Mouse (Mus musculus) CD8-positive naive resting alpha-beta T cell, adult 2 months (primary cell): ENCODE data around the gene Ugt1a1.
"Not testable (repeated sequence)": the region's sequence is repeated elsewhere in the genome, so short reads cannot be mapped to it uniquely, and the experiment has no call there.

ENCODE experiments used
- DNase-seq, 2 experiments: peaks; one replicate each; pipeline ENCODE4 v3.0.0; 2022; ENCODE audit warnings: low read depth in 2 of 2, low spot score in 2 of 2

The Ugt1a1 gene

DNA sequence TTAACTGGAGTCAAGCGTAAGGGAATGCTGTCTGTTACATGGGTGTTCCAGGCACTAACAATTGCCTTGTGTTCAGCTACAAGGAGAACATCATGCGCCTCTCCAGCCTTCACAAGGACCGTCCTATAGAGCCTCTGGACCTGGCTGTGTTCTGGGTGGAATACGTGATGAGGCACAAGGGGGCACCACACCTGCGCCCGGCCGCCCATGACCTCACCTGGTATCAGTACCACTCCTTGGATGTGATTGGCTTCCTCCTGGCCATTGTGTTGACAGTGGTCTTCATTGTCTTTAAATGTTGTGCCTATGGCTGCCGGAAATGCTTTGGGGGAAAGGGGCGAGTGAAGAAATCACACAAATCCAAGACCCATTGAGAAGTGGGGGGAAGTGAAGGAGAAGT, 6.3 kb downstream of the Ugt1a1 start:
- DNase-seq = peak; percentile 1 to 8

DNA sequence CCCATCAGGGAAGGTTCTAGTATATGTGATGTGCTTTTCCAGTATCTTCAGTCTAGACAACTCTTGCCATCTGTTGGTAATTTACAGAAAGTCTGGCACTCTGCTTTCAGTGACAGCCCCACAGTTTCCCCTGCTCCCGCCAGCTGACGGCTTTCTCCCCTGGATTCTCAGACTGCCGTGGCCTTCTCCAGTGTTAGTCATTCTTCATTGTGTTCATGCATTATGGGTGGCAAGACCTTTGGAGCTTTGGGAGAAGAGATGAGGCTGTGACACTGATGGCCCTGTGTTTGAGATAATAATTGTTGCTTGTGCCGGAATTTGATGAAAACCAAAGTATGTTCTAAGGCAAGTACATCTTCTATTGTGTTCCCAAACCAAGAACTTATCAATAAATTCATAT, 6.8 kb downstream of the Ugt1a1 start:
- peak in 1 of 2 experiments; percentile 1 for DNase-seq

DNA sequence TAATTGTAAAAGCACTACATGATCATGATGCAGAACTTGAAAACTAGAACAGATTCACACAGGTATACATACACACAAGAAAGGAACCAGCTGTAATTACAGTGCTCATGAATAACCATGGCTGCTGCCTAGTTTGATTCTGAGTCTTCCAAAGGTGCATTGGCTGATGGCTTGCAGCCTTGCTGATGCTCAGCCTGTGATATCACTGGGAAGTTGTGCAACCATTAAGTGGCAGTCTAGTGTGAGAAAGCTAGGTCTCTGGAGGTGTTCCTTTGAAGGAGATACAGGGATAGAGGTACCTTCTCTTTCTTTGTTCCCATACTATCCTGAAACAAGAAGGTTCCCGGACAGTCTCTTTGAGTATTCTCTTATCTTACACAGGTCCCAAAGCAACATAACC, 7.3 kb downstream of the Ugt1a1 start:
- peak in 1 of 2 experiments; percentile 1 for DNase-seq

DNA sequence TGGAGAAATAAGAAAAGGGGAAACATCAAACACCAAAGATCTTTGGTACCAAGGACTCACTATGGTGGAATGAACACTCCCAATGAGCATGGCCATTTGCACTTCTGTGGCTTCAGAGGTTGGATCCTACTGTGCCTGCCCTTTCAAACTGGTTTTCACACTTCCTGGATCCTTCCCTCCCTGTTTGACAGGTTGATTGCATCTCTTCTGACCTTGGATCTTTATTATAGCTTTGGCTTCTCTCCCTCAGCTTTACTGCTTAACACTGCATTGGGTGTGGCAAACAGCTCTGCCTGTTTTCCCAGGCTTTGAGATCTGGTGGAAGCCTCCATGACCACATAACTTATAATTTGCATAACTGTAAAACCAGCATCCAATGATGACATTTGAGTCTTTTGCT, 8.6 kb downstream of the Ugt1a1 start:
- peak; percentile 1 to 2 for DNase-seq

DNA sequence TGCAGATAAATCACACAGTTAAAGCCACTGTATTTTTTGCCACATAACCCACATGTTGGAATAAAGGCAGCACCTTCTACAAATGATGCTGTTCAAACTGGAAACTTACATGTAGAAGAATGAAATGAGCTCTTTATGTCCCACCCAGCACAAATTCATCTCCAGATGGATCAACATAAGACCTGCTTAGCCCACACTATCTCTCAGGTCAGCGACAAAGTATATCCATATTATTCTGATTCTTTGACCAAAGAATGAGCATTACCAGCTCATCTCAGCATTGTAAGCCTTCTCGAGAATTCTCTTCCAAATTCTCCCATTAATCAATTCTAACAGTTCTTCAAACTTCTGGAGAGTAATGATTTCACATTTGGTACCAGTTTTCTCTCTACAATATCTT, 10.5 kb downstream of the Ugt1a1 start:
- no peak for DNase-seq

DNA sequence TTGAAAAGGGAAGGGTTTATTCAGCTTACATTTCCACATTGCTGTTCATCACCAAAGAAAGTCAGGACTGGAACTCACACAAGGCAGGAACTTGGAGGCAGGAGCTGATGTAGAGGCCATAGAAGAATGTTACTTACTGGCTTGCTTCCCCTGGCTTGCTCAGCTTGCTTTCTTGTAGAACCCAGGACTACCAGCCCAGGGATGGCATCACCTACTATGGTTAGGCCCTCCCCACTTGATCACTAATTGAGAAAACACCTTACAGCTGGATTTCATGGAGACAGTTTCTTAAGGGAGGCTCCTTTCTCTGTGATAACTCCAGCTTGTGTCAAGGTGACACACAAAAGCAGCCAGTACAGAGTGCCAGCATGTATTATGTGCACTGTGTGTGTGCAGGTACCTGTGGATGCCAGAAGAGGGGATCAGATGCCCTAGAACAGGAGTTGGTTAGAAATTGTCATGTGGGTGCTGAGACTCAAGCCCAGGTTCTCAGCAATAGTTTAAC, 11.3 kb downstream of the Ugt1a1 start:
- peak; percentile 4 to 16 for DNase-seq

DNA sequence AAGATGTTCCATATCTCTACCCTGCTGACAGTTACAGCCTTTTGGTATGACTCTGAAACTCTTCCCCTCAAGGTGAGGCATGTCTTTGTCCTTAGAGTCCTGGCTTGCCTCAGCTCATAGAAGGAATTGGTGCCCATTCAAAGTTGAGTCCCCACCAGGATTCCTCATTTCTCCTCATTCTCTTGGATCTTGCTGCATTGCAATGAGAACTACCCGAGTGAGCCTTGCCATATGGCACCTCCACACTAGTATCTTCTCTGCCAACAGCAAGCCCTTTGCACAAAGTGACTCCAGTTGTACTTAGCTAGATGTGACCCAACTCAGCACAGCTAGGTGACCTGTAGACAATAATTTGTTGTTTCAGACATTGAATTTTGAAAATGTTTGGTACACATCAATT, 11.8 kb downstream of the Ugt1a1 start:
- peak; percentile 1 to 7 for DNase-seq

DNA sequence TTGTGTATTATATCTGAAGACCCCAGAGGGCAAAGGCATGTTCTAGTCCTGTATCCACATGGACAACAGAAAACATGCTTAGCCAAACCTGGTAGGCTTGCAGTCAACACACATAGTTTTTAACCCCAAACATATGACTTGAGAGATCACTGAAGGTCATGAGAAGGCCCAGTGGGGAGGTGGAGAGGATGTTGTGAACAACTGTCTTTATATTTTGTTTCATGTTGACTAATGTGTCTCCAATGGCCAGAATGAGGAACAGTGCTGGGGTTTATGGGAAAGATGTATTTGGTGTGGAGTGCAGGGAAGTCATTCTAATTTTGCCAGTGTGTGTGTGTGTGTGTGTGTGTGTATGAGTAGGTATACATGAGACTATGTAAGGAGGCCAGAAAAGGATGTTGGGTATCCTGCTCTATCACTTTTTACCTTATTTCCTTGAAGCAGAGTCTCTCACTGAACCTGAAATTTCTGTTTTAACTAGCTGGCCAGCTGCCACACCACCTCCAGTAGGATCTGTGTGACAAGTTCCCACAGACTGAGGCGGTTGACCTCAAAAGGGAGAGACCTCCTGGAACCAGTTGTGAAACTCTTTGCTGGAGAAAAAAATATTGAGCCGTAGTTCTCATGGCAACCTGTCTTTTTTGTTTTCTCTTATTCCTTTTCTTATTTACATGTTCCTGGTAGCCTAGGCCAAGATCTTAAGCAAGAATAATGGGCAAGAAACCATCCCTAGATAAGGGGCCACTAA, 12.4 kb downstream of the Ugt1a1 start:
- DNase-seq = peak in 1 of 2 experiments; percentile 2

DNA sequence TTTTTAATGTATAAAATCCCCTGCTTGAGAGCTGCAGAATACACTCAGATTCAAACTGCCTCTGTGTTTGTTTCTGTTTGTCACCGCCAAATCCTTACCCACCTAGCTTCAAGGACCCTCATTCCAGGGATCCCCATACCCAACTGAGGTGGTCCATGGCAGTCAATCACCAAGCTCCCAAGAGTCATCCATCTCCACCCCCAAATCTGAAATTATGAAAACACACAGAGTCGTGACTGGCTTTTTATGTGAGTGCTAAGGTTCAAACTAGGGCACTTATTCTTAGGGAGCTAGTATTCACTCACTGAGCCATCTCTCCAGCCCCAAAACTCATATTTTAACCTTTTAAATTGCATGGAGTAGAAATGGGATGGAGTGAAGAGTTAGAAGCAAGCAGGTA, 13.5 kb downstream of the Ugt1a1 start:
- not testable (repeated sequence) for DNase-seq

DNA sequence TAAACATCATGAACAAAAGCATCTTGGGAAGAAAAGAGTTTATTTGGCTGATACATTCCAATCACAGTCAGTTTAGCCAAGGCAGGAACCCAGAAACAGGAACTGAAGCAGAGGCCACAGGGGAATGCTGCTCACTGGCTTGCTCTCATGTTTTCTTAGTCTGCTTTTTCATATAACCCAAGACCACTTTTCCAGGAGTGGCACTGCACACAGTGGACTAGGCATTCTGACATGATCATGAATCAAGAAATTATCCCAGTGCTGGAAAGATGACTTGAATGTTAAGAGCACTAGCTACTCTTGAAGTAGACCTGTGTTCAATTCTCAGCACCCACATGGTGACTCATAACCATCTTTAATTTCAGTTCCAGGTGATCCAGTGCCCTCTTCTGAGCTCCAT, 14.0 kb downstream of the Ugt1a1 start:
- peak in 1 of 2 experiments; percentile 0 for DNase-seq

DNA sequence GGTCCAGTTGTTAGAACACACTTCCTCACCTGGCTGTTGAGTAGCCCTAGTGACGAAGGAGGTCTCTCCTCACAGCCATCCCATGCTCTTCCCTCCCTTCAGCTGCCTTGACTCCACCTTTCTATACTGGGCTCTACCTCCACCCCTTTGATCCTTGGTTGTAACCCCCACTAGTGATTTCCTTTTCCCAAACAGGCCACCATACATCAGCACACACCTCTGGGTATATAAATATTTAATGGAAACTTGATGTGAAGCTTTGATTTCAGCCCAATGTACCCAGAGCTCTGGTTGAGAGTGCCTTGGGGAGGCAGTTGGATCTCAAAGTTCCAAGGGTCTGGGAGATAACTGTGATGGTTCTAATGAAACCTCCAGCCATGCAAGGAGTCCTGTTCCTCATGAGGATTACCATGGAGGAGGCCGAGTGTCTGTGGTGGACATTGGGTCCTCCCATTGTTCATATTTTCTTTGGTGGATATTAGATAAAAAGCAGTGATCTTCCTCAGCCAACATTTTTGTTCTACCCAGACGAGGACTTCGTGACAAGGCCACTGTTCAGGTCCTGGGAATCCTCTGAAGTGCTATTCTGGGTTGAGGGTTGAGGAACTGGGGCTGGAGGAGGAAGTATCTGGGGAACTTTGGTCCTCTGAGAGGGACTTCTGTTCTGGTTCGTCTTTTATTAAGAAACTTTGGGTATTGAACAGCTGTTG, 15.1 kb downstream of the Ugt1a1 start, which contains the start of gene Mroh2a:
Gene Mroh2a, plus strand, starts transcription at position 317 of the 710 bp plus-strand sequence.
- peak in 1 of 2 experiments; percentile 0 for DNase-seq

DNA sequence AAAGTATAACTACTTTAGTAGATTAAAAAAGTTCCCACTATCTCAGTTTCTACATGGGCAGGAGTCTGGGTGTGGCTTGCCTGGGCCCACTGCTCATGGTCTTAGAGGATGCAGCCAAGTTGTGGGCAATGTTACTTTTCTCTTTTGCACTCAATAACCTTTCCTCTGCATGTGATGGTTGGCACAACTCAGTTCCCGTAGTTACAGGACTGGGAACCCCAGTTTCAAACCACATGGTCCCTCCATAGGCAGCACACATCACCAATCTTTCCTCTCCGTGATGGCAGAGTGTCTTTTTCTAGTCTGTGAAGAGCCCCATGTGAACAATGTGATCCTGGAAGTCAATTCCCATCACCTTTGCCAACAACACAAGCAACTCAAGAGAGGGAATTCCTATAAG, 15.7 kb downstream of the Ugt1a1 start:
- no peak for DNase-seq

DNA sequence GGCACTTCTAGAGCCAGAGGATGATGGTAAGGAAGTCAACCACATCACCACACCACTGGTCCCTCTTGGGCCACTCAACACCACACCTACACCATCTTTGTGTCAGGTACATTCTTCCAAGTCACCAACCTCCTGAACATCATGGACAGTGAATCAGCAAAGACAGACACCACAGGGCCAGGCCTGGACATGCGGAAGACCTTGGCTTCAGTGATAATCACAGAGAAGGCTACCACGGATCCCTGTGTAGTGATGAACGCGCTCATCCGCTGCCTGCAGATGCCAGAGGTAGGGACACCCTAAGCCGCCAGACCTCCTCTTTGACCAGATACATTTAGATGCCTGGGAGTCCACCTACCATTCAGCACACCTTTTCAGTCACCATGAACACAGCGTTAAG, 16.4 kb downstream of the Ugt1a1 start:
- DNase-seq = no peak

DNA sequence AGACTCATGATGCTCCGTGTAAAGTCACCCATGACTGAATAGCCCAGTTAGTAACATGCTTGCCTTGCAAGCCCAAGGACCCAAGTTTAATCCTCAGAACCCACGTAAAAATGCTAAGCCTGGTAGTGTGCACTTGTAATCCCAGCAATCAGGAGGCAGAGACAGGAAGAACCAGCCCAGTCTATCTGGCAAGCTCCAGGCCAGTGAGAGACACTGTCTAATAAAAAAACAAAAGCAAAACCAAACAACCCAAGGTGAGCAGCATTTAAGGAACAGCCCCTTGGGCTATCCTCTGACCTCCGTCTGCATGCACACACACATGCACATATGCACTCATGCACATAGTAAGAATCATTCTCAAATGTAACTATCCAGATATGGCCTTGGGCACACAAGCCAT, 17.8 kb downstream of the Ugt1a1 start:
- DNase-seq = no peak

DNA sequence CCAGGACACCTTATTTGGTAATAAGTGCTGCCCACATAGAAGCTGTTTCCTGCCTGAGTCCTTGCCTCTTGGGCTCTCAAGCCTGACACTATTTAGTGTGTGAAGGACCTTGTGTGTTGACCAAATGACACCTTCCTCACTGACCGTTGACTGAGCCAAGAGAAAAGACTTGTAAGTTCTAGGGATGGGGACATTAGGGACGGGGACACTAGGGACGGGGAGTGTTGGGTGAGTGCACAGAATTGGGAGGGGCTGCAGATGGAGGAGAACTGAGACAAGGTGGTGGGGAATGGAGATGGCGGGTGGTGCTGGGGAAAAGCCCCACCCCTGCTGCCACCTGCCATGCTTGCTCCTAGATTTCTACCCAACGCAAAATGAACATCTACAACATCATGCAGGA, 18.2 kb downstream of the Ugt1a1 start:
- no peak for DNase-seq

DNA sequence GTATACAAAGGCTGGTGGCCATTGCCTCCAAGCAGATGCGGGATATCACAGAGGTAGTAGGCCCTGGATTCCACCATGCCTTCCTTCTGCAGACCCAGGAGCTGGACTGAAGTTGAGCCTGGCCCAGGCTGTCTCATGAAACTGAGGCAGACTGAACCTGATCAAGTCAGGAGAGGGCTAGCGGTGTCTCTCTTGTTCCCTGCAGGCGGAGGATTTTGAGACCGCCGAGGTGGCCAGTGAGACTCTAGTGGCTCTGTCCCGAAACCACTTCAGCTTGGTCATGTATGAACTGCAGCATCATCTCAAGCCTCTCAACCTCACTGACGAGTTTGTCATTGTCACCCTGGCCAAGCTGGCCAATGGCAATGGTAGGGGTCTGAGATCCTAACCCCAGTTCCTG, 18.7 kb downstream of the Ugt1a1 start:
- DNase-seq = no peak

DNA sequence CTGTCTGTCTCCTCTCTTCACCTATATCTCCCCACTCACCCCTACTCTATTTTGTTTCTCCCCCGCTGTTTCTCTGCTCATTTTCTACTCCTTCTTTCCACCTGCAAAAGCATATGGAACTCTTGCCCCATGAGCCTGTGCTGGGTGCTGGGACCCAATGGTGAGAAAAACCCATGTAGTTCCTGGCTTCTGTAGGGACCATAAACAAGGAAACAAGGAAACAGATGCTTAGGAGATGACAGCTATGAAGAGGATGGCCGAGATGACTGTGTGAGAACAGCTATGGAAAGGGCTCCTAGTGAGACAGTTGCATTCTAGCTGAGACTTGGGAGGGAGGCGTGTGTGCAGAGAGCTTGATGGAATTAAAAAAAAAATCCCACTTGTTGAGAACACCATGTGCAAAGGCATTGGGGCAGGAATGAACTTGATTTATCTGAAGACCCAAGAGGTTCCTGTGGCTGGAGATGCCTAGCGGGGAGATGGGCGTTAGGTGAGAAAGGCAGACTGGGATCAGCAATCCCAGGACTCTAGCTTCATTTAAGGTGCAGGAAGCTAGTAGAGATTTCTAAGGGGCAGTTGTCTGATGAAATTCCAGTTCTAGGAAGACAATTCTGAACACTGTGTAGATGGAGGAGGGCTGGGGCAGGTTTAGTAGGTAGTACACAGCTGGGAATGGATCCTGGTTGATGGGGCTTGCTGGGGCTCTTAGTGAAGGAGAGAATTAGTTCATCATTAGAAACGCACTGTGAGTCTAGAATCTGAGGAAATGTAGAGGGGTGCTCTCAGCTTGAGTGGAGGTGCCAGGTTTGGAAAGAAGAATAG, 19.4 kb downstream of the Ugt1a1 start:
- DNase-seq = no peak

DNA sequence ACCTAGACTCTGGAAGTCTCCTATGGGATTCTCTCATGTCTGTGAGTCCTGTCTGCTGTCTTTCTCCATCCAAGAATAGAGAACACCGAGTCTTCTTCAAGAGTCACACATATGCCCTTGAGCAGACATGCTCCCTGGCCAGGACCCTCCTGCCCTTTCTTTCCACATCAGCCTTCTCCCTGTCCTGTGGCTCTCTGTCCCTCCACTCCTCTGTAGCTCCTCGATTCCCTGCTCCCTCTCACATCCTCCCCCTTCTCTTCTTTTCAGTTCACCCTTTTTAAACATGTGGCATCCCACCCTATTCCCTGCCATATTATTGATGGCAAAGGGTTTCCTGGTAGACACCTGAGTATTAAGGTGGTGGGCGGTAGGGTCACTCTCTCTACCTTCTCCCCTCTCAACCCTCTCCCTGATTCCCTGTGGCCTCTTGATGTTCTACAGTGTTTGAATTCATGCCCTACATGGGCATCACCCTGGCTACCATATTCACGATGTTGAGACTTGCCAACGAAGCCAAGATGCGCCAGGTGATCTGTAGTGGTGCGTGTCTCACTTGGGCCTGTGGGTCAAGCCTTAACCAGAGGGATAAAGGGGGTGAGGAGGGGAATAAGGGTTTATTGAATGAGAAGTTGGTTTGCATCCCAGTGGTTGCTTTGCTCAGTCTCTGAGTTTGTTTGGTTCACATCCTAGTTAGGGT, 20.2 kb downstream of the Ugt1a1 start:
- no peak for DNase-seq

DNA sequence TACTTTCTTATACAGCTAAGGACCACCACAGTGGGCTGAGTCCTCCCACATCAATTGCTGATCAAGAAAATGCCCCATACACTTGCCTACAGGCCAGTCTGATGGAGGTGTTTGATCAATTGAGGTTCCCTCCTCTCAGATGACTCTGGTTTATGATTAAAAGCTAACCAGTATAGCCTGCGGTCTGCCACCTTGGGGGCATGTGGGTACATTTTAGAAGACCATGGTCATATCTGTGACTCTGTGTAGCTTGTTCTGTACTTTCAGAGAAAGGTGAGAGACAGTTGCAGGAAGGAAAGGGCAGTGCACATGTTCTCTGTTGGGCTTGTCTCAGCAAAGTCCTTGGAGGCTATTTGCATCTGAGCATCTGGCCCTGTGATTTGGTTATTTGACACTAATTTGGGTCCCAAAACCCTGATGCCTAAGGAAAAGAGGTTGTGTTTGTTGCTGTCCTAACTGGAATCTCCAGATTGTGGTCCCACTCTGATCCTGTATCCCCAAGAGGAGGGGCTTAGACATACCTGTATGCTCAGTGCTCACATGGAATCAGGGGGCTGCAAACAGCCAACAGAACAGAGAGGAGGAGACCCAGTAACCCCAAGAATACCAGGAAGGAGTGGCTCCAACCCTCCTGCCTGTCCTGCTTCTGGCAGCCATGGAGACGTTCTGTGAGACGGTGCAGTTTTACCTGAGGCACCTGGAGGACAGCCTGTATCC, 21.1 kb downstream of the Ugt1a1 start:
- DNase-seq = no peak
